Comparison of ENCODE assay signal across 12 mouse cellular contexts in genomic region chr16:56423761-56424160, GRCm38 (mm10). TPM values are rescaled to one million over a fixed set of nuclear protein-coding genes. Genes with fewer than 3 reads are reported as not detected.
DNase-seq lines count a peak whose midpoint lies in the region; ATAC-seq lines count a peak whose summit lies in the region.
"Had no signal": no experiment of that assay in that cellular context is flagged by ENCODE, and none has a peak within 500 bp of the region (broad histone marks: within the 10 kb centered on the region; RNA-seq: fewer than 3 reads in every experiment).

No protein-coding gene starts in this region.

- H3K9ac ChIP-seq in liver, embryonic 12.5 days = no peak overlapping the region
- H3K9ac ChIP-seq: liver, embryonic 13.5 days; midbrain, embryonic 15.5 days had no signal

- no peak overlapping the region for H3K4me2 ChIP-seq in liver, embryonic 12.5 days
- H3K4me2 ChIP-seq: liver, embryonic 13.5 days; midbrain, embryonic 15.5 days had no signal

- no peak overlapping the region for H3K4me3 ChIP-seq in heart, embryonic 10.5 days
- no peak overlapping the region for H3K4me3 ChIP-seq in liver, embryonic 12.5 days
- H3K4me3 ChIP-seq: liver, embryonic 13.5 days; midbrain, embryonic 15.5 days had no signal

- WGBS in heart, embryonic 10.5 days = 68% methylated on average over 3 of the region's 3 CpGs
- 48% methylated on average over 3 of the region's 3 CpGs for WGBS in liver, embryonic 12.5 days (ENCODE audit: insufficient replicate concordance)

- intact Hi-C loops in heart, postnatal 14 days (cut with DNase I) = no loop called here
- intact Hi-C loops in left cerebral cortex, postnatal 36 days (cut with DNase I) = no loop called here

- peak; percentile 54 to 67 for DNase-seq in heart, adult 18-20 months
- DNase-seq in heart, embryonic 10.5 days (ENCODE audit: low spot score) = no peak
- peak; percentile 10 to 14 for DNase-seq in frontal cortex, postnatal 10 days (ENCODE audit: low spot score in 2 of 2)
- DNase-seq in heart, postnatal 14 days = peak; percentile 22 to 36
- peak; percentile 22 to 38 for DNase-seq in left cerebral cortex, postnatal 36 days (ENCODE audit: low spot score in 2 of 2)
- DNase-seq in neural tube, embryonic 10.5 days (ENCODE audit: extremely low spot score, low spot score) = no peak
- no peak for DNase-seq in kidney, adult 8-10 months
- DNase-seq: liver, embryonic 13.5 days had no signal

- no peaks in the 10 kb centered on the region for H3K27me3 ChIP-seq in heart, embryonic 10.5 days (ENCODE audit: insufficient read depth, poor library complexity, severe bottlenecking)
- no peaks in the 10 kb centered on the region for H3K27me3 ChIP-seq in liver, embryonic 12.5 days (replicated peaks)
- H3K27me3 ChIP-seq: liver, embryonic 13.5 days; midbrain, embryonic 15.5 days had no signal

- no peak overlapping the region for H3K27ac ChIP-seq in heart, embryonic 10.5 days
- H3K27ac ChIP-seq in liver, embryonic 12.5 days = no peak overlapping the region
- H3K27ac ChIP-seq: liver, embryonic 13.5 days; midbrain, embryonic 15.5 days; stomach, postnatal 0 days had no signal

- no peak for ATAC-seq in liver, embryonic 12.5 days
- ATAC-seq: CD4-positive, CD25-positive, alpha-beta regulatory T cell, adult 4 months; midbrain, embryonic 15.5 days had no signal

- H3K4me1 ChIP-seq in heart, embryonic 10.5 days = no peaks in the 10 kb centered on the region
- H3K4me1 ChIP-seq in liver, embryonic 12.5 days = no peaks in the 10 kb centered on the region
- H3K4me1 ChIP-seq: liver, embryonic 13.5 days; midbrain, embryonic 15.5 days had no signal

- no peaks in the 10 kb centered on the region for H3K36me3 ChIP-seq in heart, embryonic 10.5 days
- H3K36me3 ChIP-seq in liver, embryonic 12.5 days = no peaks in the 10 kb centered on the region
- H3K36me3 ChIP-seq: liver, embryonic 13.5 days; midbrain, embryonic 15.5 days had no signal

- H3K9me3 ChIP-seq in heart, embryonic 10.5 days = no peaks in the 10 kb centered on the region
- H3K9me3 ChIP-seq in liver, embryonic 12.5 days (replicated peaks) = no peaks in the 10 kb centered on the region
- H3K9me3 ChIP-seq: liver, embryonic 13.5 days; midbrain, embryonic 15.5 days had no signal

RNA-seq across cellular contexts. Expression of gene Abi3bp, which starts 53.9 kb away (rescaled TPM):
- total RNA-seq in heart, adult 18-20 months (2021) = 1 to 10 TPM; 5.0 to 7.4 TPM
- polyA plus RNA-seq in heart, embryonic 10.5 days (2016; fragmentation: Nextera tagmentation; extraction: Ambion mirVana) = 0.28 and 0.48 TPM in 2 replicates
- total RNA-seq in heart, postnatal 14 days (2021) = 1 to 10 TPM; 6.6 to 9.0 TPM
- total RNA-seq in left cerebral cortex, postnatal 36 days (2021) = 10 to 100 TPM; 11.7 to 23.5 TPM
- 0.11 and 0.12 TPM in 2 replicates for polyA plus RNA-seq in liver, embryonic 12.5 days (2016; fragmentation: Nextera tagmentation; extraction: Ambion mirVana)

Comparison
In these comparisons a context has a peak if more than half of its experiments do, and no peak if none do; other contexts are left out.
1. DNase-seq: peak in heart, adult 18-20 months (2 of 2), frontal cortex, postnatal 10 days (2 of 2), heart, postnatal 14 days (2 of 2) and left cerebral cortex, postnatal 36 days (2 of 2); none in heart, embryonic 10.5 days (single experiment), neural tube, embryonic 10.5 days (single experiment) and kidney, adult 8-10 months (0 of 2).